Mouse (Mus musculus) mesoderm, embryonic 11.5 days (tissue): ENCODE measurements around the gene Tle3.

ENCODE experiments used
- DNase-seq: peaks from one replicate; pipeline ENCODE4 v3.0.0-alpha.2; 2012; ENCODE audit warnings: low read depth, low spot score

The Tle3 gene

GRCm38 (mm10) chr9:61371755-61372509 lies at the start of gene Tle3:
Gene Tle3, plus strand, starts transcription at chr9:61372366.
- DNase-seq, result peak; percentile 100

GRCm38 (mm10) chr9:61323221-61323620 lies 48.9 kb upstream of the Tle3 start:
- DNase-seq, result no peak

DNA sequence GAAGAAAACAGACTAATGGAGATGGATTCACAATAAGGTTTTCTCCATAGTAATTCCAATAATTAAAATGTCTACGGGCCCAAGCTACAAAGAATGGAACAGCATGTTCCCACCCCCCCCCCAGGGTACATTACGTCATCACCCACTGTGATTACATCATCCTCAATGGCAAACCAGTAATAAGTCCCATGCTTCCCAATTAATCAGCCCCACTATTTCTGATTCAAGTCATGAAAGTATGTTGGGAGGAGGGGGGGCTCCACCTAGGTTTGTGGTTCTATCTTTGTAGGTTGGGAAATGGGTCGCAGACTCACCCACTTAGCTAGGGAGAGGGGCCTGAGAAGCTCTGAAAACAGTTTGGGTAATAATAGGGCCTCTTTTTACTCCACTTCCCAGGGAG lies 48.3 kb upstream of the Tle3 start:
- no peak for DNase-seq

GRCm38 (mm10) chr9:61324354-61324753 lies 47.8 kb upstream of the Tle3 start:
- DNase-seq, result no peak

DNA sequence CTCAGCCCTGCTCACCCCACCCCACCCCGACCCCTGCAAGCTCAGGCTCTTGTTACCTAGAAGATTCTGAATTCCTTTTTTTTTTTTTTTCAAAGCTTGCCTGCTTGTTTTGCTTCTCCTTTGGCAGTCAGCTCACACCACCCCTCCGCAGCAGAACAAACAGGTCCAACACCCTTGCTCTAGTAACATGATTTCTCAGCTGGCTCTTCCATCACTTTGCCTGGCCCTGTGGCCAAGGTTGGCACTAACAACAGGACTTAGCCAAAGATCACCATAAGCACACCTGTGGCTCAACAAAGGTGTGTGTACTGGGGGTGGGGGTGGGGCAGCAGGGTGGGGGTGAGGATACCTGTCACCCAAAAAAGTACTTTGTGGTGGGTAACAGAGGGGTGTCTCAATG lies 47.2 kb upstream of the Tle3 start:
- no peak for DNase-seq

DNA sequence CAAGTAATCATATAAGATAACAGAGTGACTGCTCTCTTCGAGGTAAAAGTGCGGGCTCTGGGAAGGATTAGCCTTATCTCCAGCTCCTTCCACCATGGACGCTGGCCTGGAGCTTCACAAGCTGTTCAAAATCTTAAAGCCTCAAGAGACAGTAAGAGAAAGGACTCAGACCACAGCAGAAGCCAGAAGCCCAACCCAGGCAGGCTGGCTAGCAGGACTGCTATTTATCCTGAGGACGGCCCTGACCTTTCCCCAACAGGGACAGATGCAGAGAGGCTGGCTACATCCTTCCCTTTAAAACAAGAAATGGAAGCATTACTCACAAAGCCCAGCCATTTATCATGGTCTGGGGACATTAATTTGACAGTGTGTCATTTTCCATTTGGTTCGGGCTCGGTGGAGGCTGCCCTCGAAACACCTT lies 46.2 kb upstream of the Tle3 start:
- peak; percentile 46 for DNase-seq

DNA sequence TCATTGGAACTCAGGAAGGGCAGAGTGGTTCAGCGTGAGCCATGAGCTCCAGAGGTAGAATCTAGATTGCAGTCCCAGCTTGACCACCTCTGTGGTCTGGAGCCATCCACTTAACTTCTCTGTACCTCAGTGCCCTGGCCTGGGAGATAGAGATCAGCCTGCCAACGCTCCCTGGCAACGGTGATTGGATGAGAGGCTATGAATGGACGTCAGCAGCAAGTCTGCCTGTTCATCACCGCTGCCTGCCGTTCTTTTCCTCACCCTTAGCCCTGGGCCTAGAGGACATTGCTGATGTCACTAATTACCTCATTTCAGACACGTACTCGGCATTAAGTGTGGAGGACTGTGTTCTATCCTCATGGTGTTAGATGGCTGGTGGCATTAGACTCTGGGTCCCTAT lies 45.2 kb upstream of the Tle3 start:
- no peak for DNase-seq

DNA sequence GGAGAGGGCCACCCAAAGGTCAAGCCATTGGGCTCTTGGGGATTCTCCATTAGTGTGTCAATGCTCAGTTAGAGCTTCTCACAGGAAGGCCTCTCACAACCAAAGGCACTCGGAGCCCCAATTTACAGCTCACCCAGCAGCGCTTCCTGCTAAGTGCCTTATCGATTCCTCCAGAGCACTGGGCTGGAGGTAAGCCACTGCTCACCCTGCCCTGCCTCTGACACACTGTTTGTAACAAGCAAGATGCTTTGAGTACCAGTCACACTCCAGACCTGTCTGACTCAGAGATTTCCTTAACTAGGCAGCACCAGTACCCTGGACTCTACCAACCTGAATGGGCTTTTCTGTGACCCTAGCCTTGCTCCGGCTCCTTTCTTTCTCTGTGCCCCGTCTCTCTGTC lies 44.0 kb upstream of the Tle3 start:
- DNase-seq, result no peak

DNA sequence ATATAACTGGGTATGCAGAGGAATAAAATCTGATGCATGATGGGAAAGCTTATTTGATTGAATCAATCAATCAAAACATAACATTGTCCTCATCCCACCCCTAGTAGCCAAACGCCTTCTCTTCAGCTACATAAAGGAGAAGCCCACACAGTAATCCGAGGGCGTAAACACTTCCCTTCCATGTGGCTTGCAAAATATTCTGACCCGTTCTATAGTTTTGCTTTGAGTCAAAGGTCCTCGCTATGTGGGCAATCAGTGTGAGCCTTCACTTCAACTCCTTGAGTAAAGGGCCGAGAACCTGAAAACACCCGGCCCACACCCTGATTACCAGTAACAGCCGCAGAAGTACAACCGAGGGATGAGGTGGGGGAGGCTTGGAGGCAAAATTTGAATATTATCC lies 41.4 kb upstream of the Tle3 start:
- no peak for DNase-seq

DNA sequence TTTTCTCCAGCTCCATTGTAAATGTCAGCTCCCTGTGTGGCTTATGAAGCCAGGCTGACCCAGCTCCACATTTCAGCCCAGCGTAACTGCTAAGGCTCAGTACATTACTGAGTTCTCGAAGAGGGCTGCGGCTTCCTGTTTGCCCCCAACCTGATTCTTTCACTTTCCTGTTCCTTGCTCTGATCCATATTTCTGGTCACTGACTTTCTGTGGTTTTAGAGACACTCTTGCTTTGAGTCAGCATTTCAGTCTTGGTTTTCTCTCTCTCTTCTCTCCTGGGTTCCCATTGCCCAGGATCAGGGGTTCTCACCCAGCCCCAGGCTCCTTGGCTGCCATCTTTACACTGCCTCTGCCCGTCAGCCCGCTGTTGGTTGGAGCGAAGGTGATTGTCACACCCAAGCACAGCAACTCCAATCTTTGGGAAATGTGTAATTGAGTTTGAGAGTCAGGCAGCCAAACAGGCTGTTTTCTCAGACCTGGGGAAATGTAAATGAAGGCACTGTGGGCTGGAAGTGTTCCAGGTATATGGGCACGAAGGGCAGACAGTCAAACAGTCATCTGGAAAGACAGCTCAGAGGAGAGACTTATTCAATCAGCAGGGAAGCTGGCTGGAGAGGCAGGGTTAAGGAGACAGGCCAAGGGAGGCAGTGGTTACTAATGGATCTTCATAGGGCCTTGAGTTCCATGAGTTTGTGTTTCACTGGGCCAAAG lies 39.8 kb upstream of the Tle3 start:
- DNase-seq, result no peak

- no peak for DNase-seq
These were observed 36.0 kb upstream of the Tle3 start for GRCm38 (mm10) chr9:61336179-61336578.

DNA sequence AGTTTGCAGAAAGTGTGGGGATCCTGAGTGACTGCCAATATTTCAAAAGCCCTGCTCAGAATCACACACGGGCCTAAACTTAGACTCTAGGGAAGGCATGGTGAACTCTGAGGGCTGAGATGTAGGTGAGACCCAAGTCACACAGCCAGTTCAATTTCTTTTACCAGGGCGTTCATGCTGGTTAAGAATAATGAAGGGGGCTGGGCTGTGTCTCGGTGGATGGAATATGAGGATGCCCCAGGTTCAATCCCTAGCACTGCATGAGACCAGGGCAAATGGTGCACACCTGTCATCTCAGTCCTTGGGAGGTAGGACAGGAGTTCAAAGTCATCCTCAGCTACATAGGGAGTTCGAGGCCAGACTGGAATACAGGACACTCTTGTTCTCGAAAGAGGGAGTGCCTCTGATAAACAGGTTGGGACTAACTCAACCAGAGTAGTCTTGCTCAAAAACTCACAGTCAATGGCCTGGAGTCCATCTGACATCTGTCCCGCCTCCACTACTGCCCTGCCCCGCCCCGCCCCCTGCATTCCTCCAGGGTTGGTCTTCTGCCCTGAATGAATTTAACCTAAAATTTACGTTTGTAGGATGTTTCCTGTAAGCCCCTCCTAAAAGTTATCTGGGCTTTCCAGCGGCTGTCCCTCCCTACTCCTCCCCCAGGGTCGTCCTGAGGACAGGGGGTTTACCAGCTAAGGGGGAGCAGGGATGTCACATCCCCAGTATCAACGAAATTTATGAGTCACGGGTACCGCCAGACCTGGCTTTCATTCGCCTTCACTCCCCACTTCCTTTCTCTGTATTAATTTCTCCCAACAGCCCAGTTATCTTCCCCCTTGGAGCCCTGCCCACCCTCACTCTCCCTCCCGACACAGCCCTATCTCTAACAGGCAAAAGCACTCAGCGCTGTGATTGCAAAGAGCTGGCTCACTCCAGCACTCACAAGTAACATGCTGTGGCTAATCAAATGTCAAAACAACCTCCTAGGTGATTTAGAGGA lies 35.3 kb upstream of the Tle3 start:
- peak; percentile 70 for DNase-seq

DNA sequence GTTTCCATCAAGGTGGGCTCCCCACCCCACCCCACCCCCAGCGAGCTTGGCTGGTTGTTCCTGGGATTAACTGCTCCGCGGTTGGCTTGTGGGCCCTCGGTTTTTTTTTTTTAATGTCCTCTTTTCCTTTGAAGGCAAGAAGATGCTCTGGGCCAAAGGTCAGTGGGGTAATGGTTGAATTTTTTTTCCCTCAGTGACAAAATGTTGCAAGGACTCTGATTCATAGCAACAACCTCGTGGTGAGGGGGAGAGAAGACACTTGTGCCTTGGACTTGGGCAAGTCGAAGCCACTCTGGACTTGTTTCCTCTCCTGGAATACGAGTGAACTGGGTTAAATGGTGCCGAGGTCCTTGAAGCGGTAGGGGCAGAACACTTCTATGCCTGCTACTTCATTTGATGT lies 34.5 kb upstream of the Tle3 start:
- no peak for DNase-seq

DNA sequence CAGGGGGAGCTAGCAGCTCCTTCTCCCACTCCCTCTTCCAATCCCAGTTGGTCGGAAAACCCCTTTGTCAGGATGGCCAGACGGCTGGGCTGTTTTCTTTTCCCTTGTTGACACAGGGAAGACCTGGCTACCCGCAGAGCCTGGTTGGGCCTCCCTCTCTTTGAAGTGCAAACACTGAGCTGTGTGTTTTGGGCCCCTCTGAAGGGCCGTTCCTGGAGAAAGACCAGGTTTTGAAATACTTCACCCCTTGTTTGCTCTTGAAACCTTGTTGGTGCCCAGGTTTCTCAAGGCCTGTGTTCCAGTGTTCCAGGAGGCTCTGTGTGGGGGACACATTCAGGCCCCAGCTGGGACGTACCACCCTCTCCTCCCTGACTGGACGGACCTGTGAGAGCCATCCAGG lies 32.9 kb upstream of the Tle3 start:
- DNase-seq, result no peak

- no peak for DNase-seq
These were observed 31.8 kb upstream of the Tle3 start for GRCm38 (mm10) chr9:61340333-61340732.

DNA sequence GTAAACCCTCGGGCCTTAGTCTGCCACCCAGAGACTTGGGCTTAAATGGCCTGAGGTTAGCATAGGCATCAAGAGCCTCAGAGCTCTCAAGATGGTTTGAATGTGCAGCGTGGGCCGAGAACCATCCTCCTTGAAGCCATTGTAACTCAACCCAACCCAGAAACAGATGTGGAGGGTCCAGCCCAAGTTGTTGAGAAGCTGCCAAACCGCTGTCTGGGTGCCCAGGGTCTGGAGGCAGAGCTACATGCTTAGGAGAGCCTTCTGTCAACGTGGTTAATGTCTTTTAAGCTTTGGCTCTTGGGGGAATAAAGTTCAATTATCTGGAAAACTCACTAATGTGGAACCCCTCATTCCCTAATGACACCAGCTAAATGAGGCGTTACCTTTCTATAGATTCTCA lies 29.9 kb upstream of the Tle3 start:
- DNase-seq, result no peak

DNA sequence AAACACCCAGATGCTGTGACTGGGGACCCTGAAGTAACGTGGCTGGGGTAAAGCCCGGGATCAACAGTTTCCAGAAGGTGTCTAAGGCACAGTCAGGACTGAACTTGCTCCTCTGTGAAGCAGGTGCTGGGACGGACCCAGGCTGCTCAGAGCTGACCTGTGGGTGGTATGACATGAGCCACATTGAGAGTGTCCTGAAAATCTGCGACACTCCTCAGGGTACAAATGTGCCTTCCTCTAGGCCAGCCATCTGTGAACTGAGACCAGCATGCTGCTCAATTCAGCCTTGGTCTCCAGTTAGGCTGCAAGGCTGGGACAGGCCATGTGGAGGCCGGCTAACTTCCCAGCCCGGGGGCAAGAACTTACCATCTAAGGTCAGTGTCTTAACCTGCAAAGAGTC lies 27.5 kb upstream of the Tle3 start:
- no peak for DNase-seq

DNA sequence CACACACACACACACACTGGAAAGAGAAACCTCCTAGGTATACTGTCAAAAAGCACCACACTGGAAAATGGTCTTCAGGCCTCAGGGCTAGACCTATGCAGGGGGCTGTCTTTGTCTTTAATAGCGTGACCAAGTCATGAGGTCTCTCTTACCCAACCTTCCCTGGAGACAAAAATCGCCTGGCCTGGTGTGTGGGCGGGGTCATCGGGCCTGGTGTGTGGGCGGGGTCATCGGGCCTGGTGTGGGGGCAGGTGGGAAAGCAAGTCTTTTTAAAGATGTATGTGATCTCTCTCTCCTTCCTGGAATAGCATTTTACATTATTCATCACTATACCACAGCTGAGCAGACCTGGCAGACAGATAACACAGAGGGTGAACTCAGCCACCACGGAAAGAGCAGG lies 25.2 kb upstream of the Tle3 start:
- DNase-seq, result no peak

DNA sequence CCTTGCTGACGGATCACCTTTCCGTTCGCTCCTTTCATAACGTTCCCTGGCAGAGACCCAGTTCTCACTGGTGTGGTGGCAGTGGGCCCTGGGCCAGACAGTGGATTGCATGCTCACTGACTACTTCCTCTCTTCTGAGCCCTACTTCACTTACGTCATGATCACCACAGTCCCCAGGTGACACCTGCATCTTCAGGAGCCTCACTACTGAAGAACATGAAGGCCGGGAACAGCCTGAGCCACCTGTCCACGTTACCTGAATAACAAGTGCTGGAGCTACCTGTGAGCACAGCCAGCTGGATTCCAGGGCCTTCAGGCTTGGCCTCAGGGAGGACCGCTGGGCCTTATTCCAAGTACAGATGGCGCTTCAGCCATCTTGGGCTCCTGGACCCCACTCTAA lies 24.1 kb upstream of the Tle3 start:
- no peak for DNase-seq

- no peak for DNase-seq
These were observed 23.6 kb upstream of the Tle3 start for GRCm38 (mm10) chr9:61348616-61349015.

DNA sequence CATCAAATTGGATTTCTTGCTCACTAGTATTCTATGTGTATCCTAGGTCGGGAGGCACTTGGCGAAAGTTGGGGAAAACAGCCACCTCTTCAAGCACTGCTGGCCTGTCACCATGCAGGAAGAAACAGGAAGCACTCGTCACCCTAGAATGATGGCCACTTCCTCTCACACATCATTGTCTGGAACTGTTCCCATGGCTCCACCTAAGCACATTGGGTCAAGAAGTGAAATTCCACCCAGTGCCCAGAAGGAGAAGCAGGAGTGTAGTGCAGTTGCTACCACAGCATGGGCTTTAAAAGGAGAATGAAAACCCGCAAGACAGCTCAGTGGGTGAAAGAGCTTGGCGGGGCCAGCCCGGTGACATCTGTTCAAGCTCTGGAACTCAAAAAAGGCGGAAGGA lies 22.5 kb upstream of the Tle3 start:
- DNase-seq, result no peak

GRCm38 (mm10) chr9:61351164-61351563 lies 21.0 kb upstream of the Tle3 start:
- DNase-seq, result peak; percentile 81
